Mouse (Mus musculus): ENCODE measurements around the gene Lsm3. TPM values are rescaled to one million over a fixed set of nuclear protein-coding genes. Genes with fewer than 3 reads are reported as not detected.
"Not testable (repeated sequence)": the region's sequence is repeated elsewhere in the genome, so short reads cannot be mapped to it uniquely, and the experiment has no call there.

Gene Lsm3
- 280 and 313 TPM in 2 replicates for polyA plus RNA-seq (2015; fragmentation: Nextera tagmentation; extraction: Ambion mirVana)

GRCm38 (mm10) chr6:91515545-91516449 lies at the start of gene Lsm3, which contains the start of gene Xpc:
Lsm3 (plus strand) TSS chr6:91515928.
Xpc (minus strand) TSS chr6:91515888.
- peak within 1 kb of the TSS; percentile 77 for H3K9ac ChIP-seq
- H3K4me2 ChIP-seq: peak within 1 kb of the TSS; percentile 70
- WGBS: under 1% methylated on average over 80 of the region's 80 CpGs
- H3K9me3 ChIP-seq (replicated peaks): no peaks in the 10 kb centered on the region
- H3K4me1 ChIP-seq: peaks cover 32% of the 10 kb centered on the region
- H3K4me3 ChIP-seq (replicated peaks): peak within 1 kb of the TSS; percentile 63
- peak; percentile 98 for ATAC-seq (replicated peaks; ENCODE audit: low FRiP score)
- peak within 1 kb of the TSS; percentile 88 for H3K27ac ChIP-seq
- peaks cover 42% of the 10 kb centered on the region for H3K36me3 ChIP-seq
- H3K27me3 ChIP-seq: no peaks in the 10 kb centered on the region

GRCm38 (mm10) chr6:91467106-91467505 lies 48.6 kb upstream of the Lsm3 start:
- H3K27ac ChIP-seq: no peak overlapping the region
- peaks cover 6% of the 10 kb centered on the region for H3K4me1 ChIP-seq
- no peak for ATAC-seq (replicated peaks; ENCODE audit: low FRiP score)
- no peak overlapping the region for H3K4me2 ChIP-seq
- H3K9ac ChIP-seq: no peak overlapping the region
- no peak overlapping the region for H3K4me3 ChIP-seq (replicated peaks)
- H3K27me3 ChIP-seq: no peaks in the 10 kb centered on the region
- peaks cover 68% of the 10 kb centered on the region for H3K36me3 ChIP-seq
- no peaks in the 10 kb centered on the region for H3K9me3 ChIP-seq (replicated peaks)
- 81% methylated on average over 1 of the region's 1 CpGs for WGBS

GRCm38 (mm10) chr6:91470712-91471111 lies 45.0 kb upstream of the Lsm3 start:
- H3K27me3 ChIP-seq: no peaks in the 10 kb centered on the region
- no peak overlapping the region for H3K4me3 ChIP-seq (replicated peaks)
- ATAC-seq (replicated peaks; ENCODE audit: low FRiP score): no peak
- no peak overlapping the region for H3K27ac ChIP-seq
- WGBS: 81% methylated on average over 2 of the region's 2 CpGs
- peaks cover 35% of the 10 kb centered on the region for H3K36me3 ChIP-seq
- H3K4me2 ChIP-seq: no peak overlapping the region
- no peak overlapping the region for H3K9ac ChIP-seq
- H3K9me3 ChIP-seq (replicated peaks): no peaks in the 10 kb centered on the region
- peaks cover 23% of the 10 kb centered on the region for H3K4me1 ChIP-seq

GRCm38 (mm10) chr6:91471427-91471826 lies 44.3 kb upstream of the Lsm3 start:
- Histone ChIP-seq H3K36me3 (peaks cover 29% of the 10 kb centered on the region), H3K4me1 (peaks cover 23% of the 10 kb centered on the region)
- H3K27me3 ChIP-seq; H3K4me3 ChIP-seq (replicated peaks); H3K9me3 ChIP-seq (replicated peaks); H3K4me2 ChIP-seq; H3K27ac ChIP-seq; H3K9ac ChIP-seq; ATAC-seq (replicated peaks; ENCODE audit: low FRiP score): not testable (repeated sequence)
- 89% methylated on average over 3 of the region's 3 CpGs for WGBS

GRCm38 (mm10) chr6:91472319-91472718 lies 43.4 kb upstream of the Lsm3 start:
- Histone ChIP-seq H3K27ac (0 out of 2 replicates have a peak overlapping the region, but pooled peaks have one; percentile 91), H3K4me3 (replicated peaks) (peak overlapping the region; percentile 84)
- no peak for ATAC-seq (replicated peaks; ENCODE audit: low FRiP score)

GRCm38 (mm10) chr6:91472868-91473804 lies 42.6 kb upstream of the Lsm3 start, which contains the start of the genes Chchd4 and Tmem43:
Chchd4 (minus strand) TSS chr6:91473546.
Tmem43 (plus strand) TSS chr6:91473703.
- H3K27ac ChIP-seq: peak within 1 kb of the TSS; percentile 91

More at GRCm38 (mm10) chr6:91472319-91472718, 43.4 kb upstream of the Lsm3 start:
- Histone ChIP-seq H3K4me1 (peaks cover 23% of the 10 kb centered on the region), H3K4me2 (peak overlapping the region; percentile 71), H3K27me3 (no peaks in the 10 kb centered on the region), H3K9ac (peak overlapping the region; percentile 88), H3K9me3 (replicated peaks) (no peaks in the 10 kb centered on the region), H3K36me3 (peaks cover 28% of the 10 kb centered on the region)
- WGBS: 29% methylated on average over 6 of the region's 6 CpGs

GRCm38 (mm10) chr6:91473805-91474440 lies 41.8 kb upstream of the Lsm3 start:
- Histone ChIP-seq H3K36me3 (peaks cover 37% of the 10 kb centered on the region), H3K27me3 (no peaks in the 10 kb centered on the region), H3K9ac (peak overlapping the region; percentile 59), H3K4me1 (peaks cover 23% of the 10 kb centered on the region), H3K4me3 (replicated peaks) (peak overlapping the region; percentile 84), H3K27ac (peak overlapping the region; percentile 55), H3K9me3 (replicated peaks) (no peaks in the 10 kb centered on the region), H3K4me2 (peak overlapping the region; percentile 74)
- ATAC-seq (replicated peaks; ENCODE audit: low FRiP score): peak; percentile 45
- WGBS: under 1% methylated on average over 27 of the region's 27 CpGs

More at GRCm38 (mm10) chr6:91472868-91473804, 42.6 kb upstream of the Lsm3 start, which contains the start of the genes Chchd4 and Tmem43:
- Histone ChIP-seq H3K27me3 (no peaks in the 10 kb centered on the region), H3K4me1 (peaks cover 23% of the 10 kb centered on the region), H3K36me3 (peaks cover 30% of the 10 kb centered on the region), H3K9ac (peak within 1 kb of the TSS; percentile 88), H3K4me2 (peak within 1 kb of the TSS; percentile 74), H3K9me3 (replicated peaks) (no peaks in the 10 kb centered on the region), H3K4me3 (replicated peaks) (peak within 1 kb of the TSS; percentile 84)
- ATAC-seq (replicated peaks; ENCODE audit: low FRiP score): peak; percentile 98
- under 1% methylated on average over 74 of the region's 74 CpGs for WGBS

GRCm38 (mm10) chr6:91474441-91475190 lies 41.1 kb upstream of the Lsm3 start:
- 52% methylated on average over 9 of the region's 9 CpGs for WGBS
- ATAC-seq (replicated peaks; ENCODE audit: low FRiP score): no peak
- Histone ChIP-seq H3K9me3 (replicated peaks) (no peaks in the 10 kb centered on the region), H3K4me3 (replicated peaks) (peak overlapping the region; percentile 84), H3K4me2 (peak overlapping the region; percentile 74), H3K36me3 (peaks cover 40% of the 10 kb centered on the region), H3K27ac (0 out of 2 replicates have a peak overlapping the region, but pooled peaks have one; percentile 55), H3K4me1 (peaks cover 23% of the 10 kb centered on the region), H3K27me3 (no peaks in the 10 kb centered on the region), H3K9ac (peak overlapping the region; percentile 59)

GRCm38 (mm10) chr6:91476541-91476940 lies 39.2 kb upstream of the Lsm3 start:
- WGBS: 93% methylated on average over 2 of the region's 2 CpGs
- Histone ChIP-seq H3K4me3 (replicated peaks) (no peak overlapping the region), H3K4me1 (peaks cover 22% of the 10 kb centered on the region), H3K9ac (no peak overlapping the region), H3K4me2 (no peak overlapping the region), H3K27me3 (no peaks in the 10 kb centered on the region), H3K36me3 (peaks cover 51% of the 10 kb centered on the region), H3K27ac (no peak overlapping the region), H3K9me3 (replicated peaks) (no peaks in the 10 kb centered on the region)
- no peak for ATAC-seq (replicated peaks; ENCODE audit: low FRiP score)

GRCm38 (mm10) chr6:91483371-91483770 lies 32.4 kb upstream of the Lsm3 start:
- Histone ChIP-seq H3K9me3 (replicated peaks) (no peaks in the 10 kb centered on the region), H3K36me3 (peaks cover 99% of the 10 kb centered on the region), H3K27ac (no peak overlapping the region), H3K9ac (no peak overlapping the region), H3K4me1 (no peaks in the 10 kb centered on the region), H3K27me3 (no peaks in the 10 kb centered on the region), H3K4me2 (no peak overlapping the region), H3K4me3 (replicated peaks) (no peak overlapping the region)
- no peak for ATAC-seq (replicated peaks; ENCODE audit: low FRiP score)
- WGBS: 100% methylated on average over 2 of the region's 2 CpGs

All from kidney, embryonic 15.5 days (tissue).